8 mouse cellular contexts compared by ENCODE assay signal in genomic region chr12:25099313-25099562, GRCm38 (mm10). TPM values are rescaled to one million over a fixed set of nuclear protein-coding genes. Genes with fewer than 3 reads are reported as not detected.
A peak's percentile ranks its signal among the peaks of the same experiment; 100 is the strongest.
DNase-seq lines count a peak whose midpoint lies in the region; ATAC-seq and TF ChIP-seq lines count a peak whose summit lies in the region.

No protein-coding gene starts in this region.

- H3K4me3 ChIP-seq in C2C12 (ENCODE audit: insufficient read depth, poor library complexity, severe bottlenecking): peak overlapping the region; percentile 32
- H3K4me3 ChIP-seq in embryonic facial prominence, embryonic 11.5 days (ENCODE audit: low read depth, low read length): peak overlapping the region; percentile 50
- peak overlapping the region; percentile 60 for H3K4me3 ChIP-seq in stomach, postnatal 0 days (ENCODE audit: low read depth, low read length)

- H3K4me1 ChIP-seq in embryonic facial prominence, embryonic 11.5 days (ENCODE audit: control insufficient read depth, insufficient read depth, low read length): no peaks in the 10 kb centered on the region; the same call in 1 of the 2 replicates
- H3K4me1 ChIP-seq in stomach, postnatal 0 days (replicated peaks; ENCODE audit: control insufficient read depth, insufficient read depth): peaks cover 8% of the 10 kb centered on the region; the same call in 1 of the 2 replicates

- H3K36me3 ChIP-seq in C2C12 (ENCODE audit: control insufficient read depth, insufficient read depth): peaks cover 3% of the 10 kb centered on the region
- no peaks in the 10 kb centered on the region for H3K36me3 ChIP-seq in embryonic facial prominence, embryonic 11.5 days (replicated peaks; ENCODE audit: control insufficient read depth, insufficient read depth, low read depth, low read length)
- H3K36me3 ChIP-seq in stomach, postnatal 0 days (ENCODE audit: control insufficient read depth, insufficient read depth, low read length): no peaks in the 10 kb centered on the region

- peak; percentile 47 for DNase-seq in 3134 (ENCODE audit: extremely low read depth, insufficient read length, low spot score)
- peak; percentile 86 for DNase-seq in embryonic facial prominence, embryonic 11.5 days (ENCODE audit: low spot score)
- DNase-seq in heart, postnatal 10 days: peak; percentile 67 to 70
- DNase-seq in kidney, postnatal 4 days: peak; percentile 83 to 90
- peak; percentile 75 to 85 for DNase-seq in lung, postnatal 4 days
- peak; percentile 78 for DNase-seq in stomach, postnatal 0 days (ENCODE audit: low spot score)
- no peak for DNase-seq in layer of hippocampus, adult 9-11 months

- H3ac ChIP-seq in C2C12 (ENCODE audit: control insufficient read depth, insufficient read length, low read depth): peak overlapping the region; percentile 16

- H3K4me2 ChIP-seq in embryonic facial prominence, embryonic 11.5 days (ENCODE audit: low read depth, low read length): peak overlapping the region; percentile 92
- peak overlapping the region; percentile 91 for H3K4me2 ChIP-seq in stomach, postnatal 0 days (replicated peaks; ENCODE audit: low read depth)

- peak; percentile 54 for ATAC-seq in embryonic facial prominence, embryonic 11.5 days (replicated peaks; ENCODE audit: insufficient number of reproducible peaks, low FRiP score, low TSS enrichment, low read depth)
- ATAC-seq in stomach, postnatal 0 days (ENCODE audit: low FRiP score, low TSS enrichment): no peak

- 0% methylated on average over 9 of the region's 9 CpGs for WGBS in embryonic facial prominence, embryonic 11.5 days
- 0% methylated on average over 9 of the region's 9 CpGs for WGBS in stomach, postnatal 0 days

- TF ChIP-seq CTCF in C2C12 (IDR thresholded peaks at IDR 0.05; ENCODE audit: control insufficient read depth, insufficient read depth, insufficient read length): no peak
- no peak for TF ChIP-seq CTCF in stomach, postnatal 0 days (IDR thresholded peaks at IDR 0.05; ENCODE audit: low read depth)

- intact Hi-C loops in heart, postnatal 10 days (cut with DNase I): loop anchor here (5.0 to 10.0 kb wide), 2 partner anchors 203 to 726 kb away; no protein-coding TSS in a partner anchor

- peaks cover 15% of the 10 kb centered on the region for H3K79me3 ChIP-seq in C2C12 (ENCODE audit: low read depth)

- H3K27me3 ChIP-seq in C2C12 (ENCODE audit: control insufficient read depth, insufficient read depth, insufficient read length): no peaks in the 10 kb centered on the region
- H3K27me3 ChIP-seq in embryonic facial prominence, embryonic 11.5 days (ENCODE audit: control insufficient read depth, insufficient read depth, low read length): no peaks in the 10 kb centered on the region
- no peaks in the 10 kb centered on the region for H3K27me3 ChIP-seq in stomach, postnatal 0 days (ENCODE audit: control insufficient read depth, insufficient read depth, low read length)

- peaks cover 17% of the 10 kb centered on the region for H3K79me2 ChIP-seq in C2C12 (ENCODE audit: control insufficient read depth, insufficient read depth)

- peak overlapping the region; percentile 99 for H3K27ac ChIP-seq in embryonic facial prominence, embryonic 11.5 days (replicated peaks; ENCODE audit: low read depth, low read length)
- H3K27ac ChIP-seq in stomach, postnatal 0 days (replicated peaks): peak overlapping the region; percentile 98

- peak; percentile 27 for TF ChIP-seq EP300 in stomach, postnatal 0 days (optimal IDR thresholded peaks at IDR 0.05)

- H3K9ac ChIP-seq in embryonic facial prominence, embryonic 11.5 days (replicated peaks; ENCODE audit: low read length): peak overlapping the region; percentile 76
- peak overlapping the region; percentile 82 for H3K9ac ChIP-seq in stomach, postnatal 0 days (ENCODE audit: low read length)

- no peaks in the 10 kb centered on the region for H3K9me3 ChIP-seq in embryonic facial prominence, embryonic 11.5 days (replicated peaks; ENCODE audit: control insufficient read depth, low read length)
- H3K9me3 ChIP-seq in stomach, postnatal 0 days (ENCODE audit: control insufficient read depth, low read length): no peaks in the 10 kb centered on the region

TF ChIP-seq in C2C12, 6 proteins besides CTCF, POLR2A, EP300 and RAD21:
- no peak for TF ChIP-seq MYOD1 (IDR thresholded peaks at IDR 0.05; ENCODE audit: control insufficient read depth, insufficient read length, low read depth)
- no peak for TF ChIP-seq USF1 (IDR thresholded peaks at IDR 0.05; ENCODE audit: low read depth)
- TF ChIP-seq MAX (IDR thresholded peaks at IDR 0.05): no peak
- no peak for TF ChIP-seq FOSL1 (IDR thresholded peaks at IDR 0.05; ENCODE audit: insufficient read depth, low read length, poor library complexity, severe bottlenecking)
- TF ChIP-seq CEBPB (IDR thresholded peaks at IDR 0.05; ENCODE audit: low read depth): no peak
- no peak for TF ChIP-seq MYOG (IDR thresholded peaks at IDR 0.05; ENCODE audit: control insufficient read depth, extremely low read depth, insufficient read length)

RNA-seq across cellular contexts. Expression of gene Id2, which starts 2.3 kb away (rescaled TPM):
- 68.1 TPM for polyA plus RNA-seq in C2C12 (2012; fragmentation: generic; extraction: Trizol)
- 583 and 606 TPM in 2 replicates for polyA plus RNA-seq in embryonic facial prominence, embryonic 11.5 days (2014; fragmentation: Nextera tagmentation; extraction: Ambion mirVana)
- total RNA-seq in heart, postnatal 10 days (2021): 10 to 100 TPM; 22.2 to 22.3 TPM
- polyA plus RNA-seq in stomach, postnatal 0 days (2015; fragmentation: Nextera tagmentation; extraction: Ambion mirVana): 315 and 330 TPM in 2 replicates
